Mouse (Mus musculus) E14TG2a.4 (cell line): Measurements from ENCODE around the gene Igdcc3.

ENCODE experiments used
- CTCF ChIP-seq: conservative IDR thresholded peaks from 2 replicates; pipeline ENCODE4 v1.5.1; 2014; ENCODE audit warnings: low read length
- NANOG ChIP-seq: IDR thresholded peaks from 2 replicates; pipeline ENCODE4 v1.6.1; 2014; ENCODE audit warnings: borderline replicate concordance, low read length, mixed read lengths
- POU5F1 ChIP-seq: IDR thresholded peaks from 2 replicates; pipeline ENCODE4 v1.6.1; 2014; ENCODE audit warnings: low read length, borderline replicate concordance

DNA sequence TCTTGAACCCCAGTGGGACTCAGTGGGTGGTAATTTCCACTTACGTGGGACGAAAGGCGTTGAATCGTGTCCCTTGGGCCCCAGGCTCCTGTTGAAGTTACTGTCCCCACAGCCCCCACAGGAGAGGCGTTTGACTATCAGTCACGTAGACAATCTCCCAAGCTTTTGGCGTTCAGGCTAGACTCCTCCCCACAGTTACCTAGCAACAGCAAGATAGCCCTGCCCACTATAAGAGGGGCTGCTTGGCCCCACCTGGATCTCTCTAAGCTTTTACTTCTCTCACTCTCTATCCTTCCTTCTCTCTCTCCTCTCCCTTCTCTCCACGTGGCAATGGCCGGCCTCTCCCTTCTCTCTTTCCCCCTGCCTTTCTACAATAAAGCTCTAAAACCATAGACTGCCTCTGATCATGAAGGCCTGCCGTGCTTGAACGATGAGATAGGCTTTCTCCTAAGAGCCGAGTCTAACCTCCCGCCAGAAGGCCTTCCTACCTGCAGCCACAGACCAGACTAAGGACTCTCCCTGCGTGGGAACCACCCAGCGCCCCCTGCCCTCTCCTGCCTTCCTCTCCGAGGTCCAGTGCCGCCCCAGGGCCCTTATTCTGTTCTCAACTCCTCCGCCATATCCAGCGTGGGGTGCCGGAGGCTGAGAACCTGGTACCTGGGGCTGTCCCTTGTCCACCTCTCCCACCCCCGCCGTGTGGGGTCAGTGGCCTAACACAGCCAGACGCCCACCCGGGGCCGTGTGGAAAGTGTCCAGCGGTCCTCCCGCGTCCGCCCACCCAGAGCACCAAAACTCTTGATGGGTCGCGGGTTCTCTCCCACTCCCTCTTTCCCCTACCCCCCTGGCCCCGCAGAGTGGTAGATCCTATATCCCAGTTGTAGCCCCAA is 67.5 kb downstream of the Igdcc3 start:
- TF ChIP-seq CTCF (no peak), POU5F1 (no peak), NANOG (no peak)
